Mouse (Mus musculus): ENCODE data around the gene Olfr1426.
"Not testable (repeated sequence)": the region's sequence is repeated elsewhere in the genome, so short reads cannot be mapped to it uniquely, and the experiment has no call there.

The Olfr1426 gene

GRCm38 (mm10) chr19:12091913-12092312 is at the start of gene Olfr1426:
Olfr1426 (minus strand) TSS chr19:12092013.
- in situ Hi-C loops (cut with MboI, MseI) = no loop called here

DNA sequence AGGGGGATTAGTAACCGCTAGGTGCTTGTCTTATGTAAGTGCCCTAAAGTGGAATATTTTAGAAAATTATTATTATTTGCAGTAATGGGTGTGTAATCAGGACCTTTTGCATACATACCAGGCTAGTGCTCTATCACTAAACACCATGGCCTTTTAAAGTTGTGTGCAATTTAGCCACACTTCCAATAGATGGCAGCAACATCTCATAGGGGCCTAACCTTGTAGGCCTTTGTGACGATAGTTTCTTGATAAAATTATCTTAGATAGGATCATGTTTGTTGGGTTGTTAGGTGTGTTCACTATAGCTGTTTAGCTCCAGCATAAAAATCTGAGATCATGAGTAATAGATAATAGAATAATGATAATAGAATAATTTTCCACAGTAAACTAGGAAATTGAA is 42.5 kb upstream of the Olfr1426 start:
- in situ Hi-C loops (cut with MboI, MseI) = loop anchor here (10.0 kb wide), 1 partner anchor 281 kb away; the partner anchor contains the start of gene Olfr1441

- in situ Hi-C loops (cut with MboI, MseI) = no loop called here
These were observed 31.3 kb upstream of the Olfr1426 start, which contains the start of gene Olfr76 for GRCm38 (mm10) chr19:12123103-12123502. Olfr76 (minus strand) TSS chr19:12123203.

GRCm38 (mm10) chr19:12116464-12116863 is 24.7 kb upstream of the Olfr1426 start:
- in situ Hi-C loops (cut with MboI, MseI) = no loop called here

DNA sequence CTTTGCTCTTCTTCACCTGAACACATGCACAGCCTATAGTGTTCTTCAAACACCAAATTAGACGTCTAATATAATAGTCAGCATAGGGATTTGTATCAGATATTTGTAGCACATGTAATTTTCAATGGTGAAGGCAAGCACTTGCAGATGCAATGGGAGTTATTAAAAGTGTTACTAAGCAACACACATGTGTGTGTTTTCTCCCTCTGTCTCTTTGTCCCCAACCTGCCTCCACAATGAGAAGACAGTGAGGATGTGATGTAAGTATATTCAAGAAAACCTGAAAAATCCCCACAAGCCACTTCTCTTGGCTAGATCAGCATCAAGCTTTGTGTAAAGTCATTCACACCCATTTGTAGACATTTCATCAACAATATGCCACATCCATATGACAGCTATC is 24.0 kb upstream of the Olfr1426 start, which contains the start of gene Olfr1428:
TSS of gene Olfr1428 (minus strand) at position 101 of the 400 bp plus-strand sequence.
- in situ Hi-C loops (cut with MboI, MseI) = no loop called here

- in situ Hi-C loops (cut with MboI, MseI) = no loop called here
These were observed 22.0 kb upstream of the Olfr1426 start for GRCm38 (mm10) chr19:12113807-12114206.

GRCm38 (mm10) chr19:12104541-12104940 is 12.7 kb upstream of the Olfr1426 start:
- in situ Hi-C loops (cut with MboI, MseI) = no loop called here

GRCm38 (mm10) chr19:12103234-12103633 is 11.4 kb upstream of the Olfr1426 start, which contains the start of gene Olfr1427:
Olfr1427 (minus strand) TSS chr19:12103334.
- in situ Hi-C loops (cut with MboI, MseI) = no loop called here

DNA sequence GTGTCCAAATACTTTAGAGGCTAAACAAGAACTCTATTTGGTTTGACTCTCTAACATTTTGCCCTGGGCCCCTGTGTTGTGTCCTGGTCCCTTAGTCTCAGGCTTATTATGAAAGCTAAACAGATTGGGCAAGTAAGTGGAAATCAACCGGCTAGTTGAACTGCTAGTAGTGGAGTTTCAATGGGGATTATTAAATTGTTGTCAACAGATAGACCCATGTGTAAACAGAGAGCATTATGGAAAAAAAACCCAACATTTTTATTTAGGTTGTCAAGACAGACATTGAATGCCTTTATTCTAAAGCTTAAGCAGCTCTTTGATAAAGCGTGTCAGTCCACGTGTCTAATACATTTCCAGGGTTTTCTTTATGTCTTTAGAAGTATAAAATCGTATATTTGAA is 14.2 kb downstream of the Olfr1426 start, which contains the start of gene Olfr1425:
TSS of gene Olfr1425 (minus strand) at position 101 of the 400 bp plus-strand sequence.
- in situ Hi-C loops (cut with MboI, MseI) = not testable (repeated sequence)

GRCm38 (mm10) chr19:12069546-12069945 is 22.3 kb downstream of the Olfr1426 start:
- in situ Hi-C loops (cut with MboI, MseI) = not testable (repeated sequence)

DNA sequence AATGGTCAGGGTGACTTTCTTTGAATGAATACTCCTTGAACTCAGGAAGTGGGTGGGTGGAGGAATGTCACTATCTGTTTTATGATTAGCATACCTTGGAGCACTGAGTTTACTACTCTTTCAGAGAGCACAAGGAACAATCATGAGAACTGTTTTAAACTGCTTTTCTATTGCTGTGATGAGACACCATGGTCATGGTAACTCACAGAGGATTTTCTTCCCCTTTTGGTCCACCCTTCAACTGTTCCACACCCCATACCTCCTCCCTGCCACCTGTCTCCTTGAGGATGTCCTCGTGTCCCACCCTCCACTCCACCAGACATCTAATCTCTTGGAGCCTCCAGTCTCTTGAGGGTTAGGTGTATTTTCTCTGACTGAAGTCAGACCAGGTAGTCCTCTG is 24.0 kb downstream of the Olfr1426 start:
- in situ Hi-C loops (cut with MboI, MseI) = not testable (repeated sequence)

DNA sequence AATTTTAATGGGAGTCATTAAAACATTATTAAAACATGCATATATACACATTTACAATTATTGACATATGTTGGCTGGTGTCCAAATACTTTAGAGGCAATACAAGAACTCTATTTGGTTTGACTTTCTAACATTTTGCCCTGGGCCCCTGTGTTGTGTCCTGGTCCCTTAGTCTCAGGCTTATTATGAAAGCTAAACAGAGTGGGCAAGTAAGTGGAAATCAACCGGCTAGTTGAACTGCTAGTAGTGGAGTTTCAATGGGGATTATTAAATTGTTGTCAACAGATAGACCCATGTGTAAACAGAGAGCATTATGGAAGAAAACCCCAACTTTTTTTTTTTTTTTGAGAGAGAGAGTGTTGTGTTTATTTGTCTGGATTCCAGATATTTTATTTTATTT is 29.2 kb downstream of the Olfr1426 start, which contains the start of gene Olfr1424:
TSS of gene Olfr1424 (minus strand) at position 101 of the 400 bp plus-strand sequence.
- in situ Hi-C loops (cut with MboI, MseI) = not testable (repeated sequence)

DNA sequence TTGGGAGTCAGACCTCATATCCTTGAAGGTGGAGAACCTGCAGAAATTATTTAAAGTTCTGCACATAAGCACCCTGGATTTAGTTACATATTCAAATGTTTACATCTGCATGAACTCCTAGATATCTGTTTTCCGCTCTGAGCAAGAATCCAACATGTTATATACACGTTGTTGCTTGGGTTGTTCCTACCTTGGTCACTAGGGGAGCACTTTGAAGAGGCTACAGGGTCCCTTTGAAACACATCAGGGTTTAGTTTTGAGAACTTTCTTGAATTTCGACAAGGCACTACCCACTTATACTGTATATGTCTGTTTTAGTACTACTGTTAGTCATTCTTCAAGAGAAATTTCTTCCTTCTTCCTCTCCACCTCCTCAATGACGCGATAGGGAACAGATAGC is 48.6 kb downstream of the Olfr1426 start:
- in situ Hi-C loops (cut with MboI, MseI) = no loop called here

- in situ Hi-C loops (cut with MboI, MseI) = no loop called here
These were observed 50.6 kb downstream of the Olfr1426 start, which contains the start of gene Olfr1423 for GRCm38 (mm10) chr19:12041217-12041616. Olfr1423 (minus strand) TSS chr19:12041317.

- in situ Hi-C loops (cut with MboI, MseI) = no loop called here
These were observed 54.1 kb downstream of the Olfr1426 start for GRCm38 (mm10) chr19:12037727-12038126.

Measured in T-helper 1 cell (primary cell).